Mouse (Mus musculus) embryonic facial prominence, embryonic 10.5 days (tissue): ENCODE data around the gene Slc9c1. TPM values are rescaled to one million over a fixed set of nuclear protein-coding genes. Genes with fewer than 3 reads are reported as not detected.

Experiments used
- polyA plus RNA-seq: library from polyadenylated mRNA; unstranded; fragments of >200 nt; fragmentation: Nextera tagmentation; extraction: Ambion mirVana; gene quantifications from 2 replicates; pipeline ENCODE4 v1.2.1, GENCODE M21; 2016

Gene Slc9c1
- polyA plus RNA-seq, 1 experiment from 2014 or later = not detected

Other genes with a start within 250 kb of the Slc9c1 start
- gene Cd200, start 126.3 kb upstream of the Slc9c1 start, polyA plus RNA-seq = 6.6 and 8.1 TPM in 2 replicates
- gene Gm609, start 42.3 kb upstream of the Slc9c1 start, polyA plus RNA-seq = not detected in 2 replicates
- gene Gm17783, start 3.3 kb upstream of the Slc9c1 start, polyA plus RNA-seq = not detected in 2 replicates
- 0.10 TPM in 1 of 2 replicates, not detected in the other for gene Gcsam, start 75.1 kb downstream of the Slc9c1 start, polyA plus RNA-seq
- gene BC016579, start 118.8 kb downstream of the Slc9c1 start, polyA plus RNA-seq = 0.09 TPM in 1 of 2 replicates, not detected in the other
- gene Tmprss7, start 158.3 kb downstream of the Slc9c1 start, polyA plus RNA-seq = 0.15 and 0.21 TPM in 2 replicates
- gene Tagln3, start 189.3 kb downstream of the Slc9c1 start, polyA plus RNA-seq = 88.6 and 91.5 TPM in 2 replicates
- 40.7 and 43.8 TPM in 2 replicates for gene Abhd10, start 207.6 kb downstream of the Slc9c1 start, polyA plus RNA-seq